Mouse (Mus musculus): ENCODE results near the gene Itm2c.

DNA sequence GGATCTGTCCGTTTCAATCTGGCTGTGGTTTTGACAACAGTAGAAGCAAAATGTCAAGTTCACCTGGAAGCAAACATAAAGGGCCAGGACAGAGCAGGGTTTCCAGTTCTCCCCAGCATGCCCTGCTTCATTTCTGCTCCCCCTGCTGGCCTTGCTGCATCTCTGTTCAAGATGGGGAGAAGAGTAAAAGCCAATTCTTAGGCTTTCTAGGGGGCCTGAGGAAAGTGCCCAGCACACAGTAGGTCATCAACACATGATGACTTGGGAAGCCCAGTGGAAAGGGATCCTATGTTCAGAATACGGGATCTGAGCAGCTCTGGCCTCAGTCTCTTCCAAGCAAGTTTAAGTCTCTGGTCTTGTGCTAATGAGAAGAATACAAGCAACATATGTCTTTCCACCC lies 39.6 kb upstream of the Itm2c start:
- no peak for TF ChIP-seq CTCF (conservative IDR thresholded peaks at IDR 0.05; ENCODE audit: insufficient read depth, insufficient read length, low read depth, low read length)
- no peak for TF ChIP-seq POLR2A (IDR thresholded peaks at IDR 0.05; ENCODE audit: low read depth, low read length)

Data from kidney, adult 2 months (tissue).